ENCODE assay signal across 23 mouse cellular contexts in genomic region chr4:156097770-156098366, GRCm38 (mm10). TPM values are rescaled to one million over a fixed set of nuclear protein-coding genes. Genes with fewer than 3 reads are reported as not detected.
DNase-seq lines count a peak whose midpoint lies in the region; ATAC-seq and TF ChIP-seq lines count a peak whose summit lies in the region.
"Had no signal": no experiment of that assay in that cellular context is flagged by ENCODE, and none has a peak within 500 bp of the region (broad histone marks: within the 10 kb centered on the region; RNA-seq: fewer than 3 reads in every experiment).

No protein-coding gene starts in this region.

- H3K9me3 ChIP-seq in heart, embryonic 12.5 days (replicated peaks) = no peaks in the 10 kb centered on the region
- H3K9me3 ChIP-seq in embryonic facial prominence, embryonic 11.5 days (replicated peaks; ENCODE audit: control insufficient read depth, low read length) = no peaks in the 10 kb centered on the region
- no peaks in the 10 kb centered on the region for H3K9me3 ChIP-seq in embryonic facial prominence, embryonic 15.5 days (replicated peaks)
- H3K9me3 ChIP-seq: forebrain, embryonic 13.5 days; G1E; hindbrain, embryonic 13.5 days had no signal

- ATAC-seq in heart, embryonic 12.5 days (ENCODE audit: insufficient number of reproducible peaks, low FRiP score) = 0 out of 2 replicates have a peak, but pooled peaks have one; percentile 18
- ATAC-seq in embryonic facial prominence, embryonic 11.5 days (replicated peaks; ENCODE audit: insufficient number of reproducible peaks, low FRiP score, low TSS enrichment, low read depth) = peak; percentile 59
- peak; percentile 68 for ATAC-seq in embryonic facial prominence, embryonic 15.5 days (ENCODE audit: insufficient number of reproducible peaks, low FRiP score, low TSS enrichment, low read depth)
- ATAC-seq: forebrain, embryonic 13.5 days; hindbrain, postnatal 0 days had no signal

- no peak overlapping the region for H3K27ac ChIP-seq in heart, embryonic 12.5 days (ENCODE audit: poor library complexity, severe bottlenecking)
- H3K27ac ChIP-seq in embryonic facial prominence, embryonic 11.5 days (replicated peaks; ENCODE audit: low read depth, low read length) = no peak overlapping the region
- H3K27ac ChIP-seq in embryonic facial prominence, embryonic 15.5 days (replicated peaks) = peak overlapping the region; percentile 51
- H3K27ac ChIP-seq: forebrain, embryonic 13.5 days; gastrocnemius, adult 2 months; hindbrain, embryonic 13.5 days; hindbrain, postnatal 0 days had no signal

- no peak for TF ChIP-seq CTCF in brain, embryonic 14.5 days (IDR thresholded peaks at IDR 0.05; ENCODE audit: borderline replicate concordance, extremely low read depth, insufficient read depth, insufficient read length)

- no peak overlapping the region for H3K9ac ChIP-seq in heart, embryonic 12.5 days
- no peak overlapping the region for H3K9ac ChIP-seq in embryonic facial prominence, embryonic 11.5 days (replicated peaks; ENCODE audit: low read length)
- no peak overlapping the region for H3K9ac ChIP-seq in embryonic facial prominence, embryonic 15.5 days
- H3K9ac ChIP-seq: forebrain, embryonic 13.5 days; hindbrain, embryonic 13.5 days had no signal

- TF ChIP-seq POLR2A in brain, embryonic 14.5 days (IDR thresholded peaks at IDR 0.05; ENCODE audit: borderline replicate concordance, extremely low read depth, insufficient read depth, insufficient read length, poor library complexity, severe bottlenecking) = no peak

- no peak overlapping the region for H3K4me3 ChIP-seq in heart, embryonic 12.5 days
- H3K4me3 ChIP-seq in embryonic facial prominence, embryonic 11.5 days (ENCODE audit: low read depth, low read length) = no peak overlapping the region
- no peak overlapping the region for H3K4me3 ChIP-seq in embryonic facial prominence, embryonic 15.5 days (replicated peaks)
- H3K4me3 ChIP-seq: forebrain, embryonic 13.5 days; gastrocnemius, adult 2 months; hindbrain, embryonic 13.5 days had no signal

- H3K4me2 ChIP-seq in heart, embryonic 12.5 days = no peak overlapping the region
- H3K4me2 ChIP-seq in embryonic facial prominence, embryonic 11.5 days (ENCODE audit: low read depth, low read length) = no peak overlapping the region
- H3K4me2 ChIP-seq in embryonic facial prominence, embryonic 15.5 days (replicated peaks) = no peak overlapping the region
- H3K4me2 ChIP-seq: forebrain, embryonic 13.5 days; hindbrain, embryonic 13.5 days had no signal

- peaks cover 12% of the 10 kb centered on the region for H3K4me1 ChIP-seq in heart, embryonic 12.5 days (replicated peaks)
- H3K4me1 ChIP-seq in embryonic facial prominence, embryonic 11.5 days (ENCODE audit: control insufficient read depth, insufficient read depth, low read length) = no peaks in the 10 kb centered on the region
- no peaks in the 10 kb centered on the region for H3K4me1 ChIP-seq in embryonic facial prominence, embryonic 15.5 days
- H3K4me1 ChIP-seq: forebrain, embryonic 13.5 days; hindbrain, embryonic 13.5 days had no signal

- H3K36me3 ChIP-seq in heart, embryonic 12.5 days = no peaks in the 10 kb centered on the region
- no peaks in the 10 kb centered on the region for H3K36me3 ChIP-seq in embryonic facial prominence, embryonic 11.5 days (replicated peaks; ENCODE audit: control insufficient read depth, insufficient read depth, low read depth, low read length)
- H3K36me3 ChIP-seq in embryonic facial prominence, embryonic 15.5 days = no peaks in the 10 kb centered on the region
- H3K36me3 ChIP-seq: G1E; hindbrain, embryonic 13.5 days had no signal

- no peak for DNase-seq in heart, adult 18-20 months
- peak; percentile 2 for DNase-seq in brain, embryonic 14.5 days (ENCODE audit: low read depth)
- peak; percentile 2 for DNase-seq in embryonic facial prominence, embryonic 11.5 days (ENCODE audit: low spot score)
- no peak for DNase-seq in adrenal gland, postnatal 4 days (ENCODE audit: low spot score in 2 of 2)
- no peak for DNase-seq in right cerebral cortex, postnatal 10 days (ENCODE audit: low spot score in 2 of 2)
- DNase-seq: adrenal gland, adult 8-10 months; adrenal gland, postnatal 36 days; cerebellum, adult 18-20 months; cerebellum, adult 9-11 months; cerebellum, postnatal 36 days; gastrocnemius, adult 2 months; gastrocnemius, postnatal 36 days; heart, adult 11 months; heart, postnatal 14 days; kidney, adult 11 months; kidney, adult 9 months had no signal

- 50% methylated on average over 9 of the region's 9 CpGs for WGBS in heart, embryonic 12.5 days
- 51% methylated on average over 9 of the region's 9 CpGs for WGBS in embryonic facial prominence, embryonic 11.5 days
- WGBS in embryonic facial prominence, embryonic 15.5 days = 42% methylated on average over 9 of the region's 9 CpGs

- no peaks in the 10 kb centered on the region for H3K27me3 ChIP-seq in heart, embryonic 12.5 days (replicated peaks)
- no peaks in the 10 kb centered on the region for H3K27me3 ChIP-seq in embryonic facial prominence, embryonic 11.5 days (ENCODE audit: control insufficient read depth, insufficient read depth, low read length)
- H3K27me3 ChIP-seq in embryonic facial prominence, embryonic 15.5 days = no peaks in the 10 kb centered on the region
- H3K27me3 ChIP-seq: forebrain, embryonic 13.5 days; hindbrain, embryonic 13.5 days had no signal

RNA-seq across cellular contexts. Expression of gene 9430015G10Rik, which starts 11.9 kb away (rescaled TPM):
- 22.1 and 23.7 TPM in 2 replicates for polyA plus RNA-seq in heart, embryonic 12.5 days (2016; fragmentation: Nextera tagmentation; extraction: Ambion mirVana)
- 1 to 10 TPM; 2.0 to 3.0 TPM for total RNA-seq in heart, adult 18-20 months (2021)
- 68.0 and 85.5 TPM in 2 replicates for polyA plus RNA-seq in brain, embryonic 14.5 days (2012; rRNA removed)
- polyA plus RNA-seq in embryonic facial prominence, embryonic 11.5 days (2014; fragmentation: Nextera tagmentation; extraction: Ambion mirVana) = 47.4 and 48.7 TPM in 2 replicates
- polyA plus RNA-seq in embryonic facial prominence, embryonic 15.5 days (2015; fragmentation: Nextera tagmentation; extraction: Ambion mirVana) = 32.8 and 33.5 TPM in 2 replicates
- total RNA-seq in adrenal gland, postnatal 4 days (2021) = 10 to 100 TPM; 18.1 to 21.1 TPM

RNA-seq across cellular contexts. Expression of gene Rnf223, which starts 32.4 kb away (rescaled TPM):
- polyA plus RNA-seq in heart, embryonic 12.5 days (2016; fragmentation: Nextera tagmentation; extraction: Ambion mirVana) = 0.28 and 0.33 TPM in 2 replicates
- under 1 TPM; 0.07 to 0.15 TPM for total RNA-seq in heart, adult 18-20 months (2021)
- polyA plus RNA-seq in brain, embryonic 14.5 days (2012; rRNA removed) = 3.3 and 3.8 TPM in 2 replicates
- polyA plus RNA-seq in embryonic facial prominence, embryonic 11.5 days (2014; fragmentation: Nextera tagmentation; extraction: Ambion mirVana) = 0.38 and 0.43 TPM in 2 replicates
- polyA plus RNA-seq in embryonic facial prominence, embryonic 15.5 days (2015; fragmentation: Nextera tagmentation; extraction: Ambion mirVana) = 0.67 and 1.8 TPM in 2 replicates
- total RNA-seq in adrenal gland, postnatal 4 days (2021) = under 1 TPM; 0.20 to 0.22 TPM
- total RNA-seq: gastrocnemius, adult 2 months; gastrocnemius, postnatal 36 days; hematopoietic stem cell, adult 5-6 weeks had no signal

RNA-seq across cellular contexts. Expression of gene Ttll10, which starts 38.7 kb away (rescaled TPM):
- polyA plus RNA-seq in heart, embryonic 12.5 days (2016; fragmentation: Nextera tagmentation; extraction: Ambion mirVana) = 0.14 and 0.24 TPM in 2 replicates
- under 1 TPM in 1 of 2 experiments, not detected in 1; 0.33 TPM for total RNA-seq in heart, adult 18-20 months (2021)
- polyA plus RNA-seq in brain, embryonic 14.5 days (2012; rRNA removed) = 0.05 and 0.23 TPM in 2 replicates
- polyA plus RNA-seq in embryonic facial prominence, embryonic 11.5 days (2014; fragmentation: Nextera tagmentation; extraction: Ambion mirVana) = 0.38 and 0.78 TPM in 2 replicates
- polyA plus RNA-seq in embryonic facial prominence, embryonic 15.5 days (2015; fragmentation: Nextera tagmentation; extraction: Ambion mirVana) = 4.0 and 4.3 TPM in 2 replicates
- 1 to 10 TPM in 1 of 2 experiments, under 1 TPM in 1; 0.59 to 5.0 TPM for total RNA-seq in adrenal gland, postnatal 4 days (2021)
- total RNA-seq: gastrocnemius, adult 2 months; gastrocnemius, postnatal 36 days; heart, postnatal 14 days had no signal
- polyA plus RNA-seq: forebrain, embryonic 13.5 days; G1E; hindbrain, embryonic 13.5 days had no signal

Comparison
In these comparisons a context has a peak if more than half of its experiments do, and no peak if none do; other contexts are left out.
1. ATAC-seq: peak in every context shown above with its lines; median percentile 68 in embryonic facial prominence, embryonic 15.5 days; 59 in embryonic facial prominence, embryonic 11.5 days; 18 in heart, embryonic 12.5 days.
2. DNase-seq: peak in brain, embryonic 14.5 days (single experiment) and embryonic facial prominence, embryonic 11.5 days (single experiment); none in heart, adult 18-20 months (0 of 2), adrenal gland, postnatal 4 days (0 of 2) and right cerebral cortex, postnatal 10 days (0 of 2).